Mouse (Mus musculus) adrenal gland, adult 8-10 months (tissue): ENCODE data around the gene Dnajc11. TPM values are rescaled to one million over a fixed set of nuclear protein-coding genes. Genes with fewer than 3 reads are reported as not detected.
A peak's percentile ranks its signal among the peaks of the same experiment; 100 is the strongest.

Source experiments
- DNase-seq: peaks from one replicate; pipeline ENCODE4 v3.0.0; 2022
- total RNA-seq, 4 experiments: library from RNA; stranded (reverse); gene quantifications; 2 replicates each; pipeline ENCODE4 v1.2.4; 2022

Dnajc11 gene
- total RNA-seq, 4 experiments from 2014 or later: 84.6 to 116 (median 104) TPM

GRCm38 (mm10) chr4:151986650-151987049 is 53.2 kb downstream of the Dnajc11 start:
- no peak for DNase-seq

- DNase-seq: no peak
These were observed 54.5 kb downstream of the Dnajc11 start for GRCm38 (mm10) chr4:151988014-151988341.

GRCm38 (mm10) chr4:151988342-151989109 is 55.0 kb downstream of the Dnajc11 start, which contains the start of gene Thap3:
Thap3 (minus strand) TSS chr4:151988997.
- peak; percentile 70 for DNase-seq

GRCm38 (mm10) chr4:151989110-151989488 is 55.6 kb downstream of the Dnajc11 start:
- DNase-seq: no peak

GRCm38 (mm10) chr4:151992091-151992490 is 58.6 kb downstream of the Dnajc11 start:
- no peak for DNase-seq

- no peak for DNase-seq
These were observed 59.5 kb downstream of the Dnajc11 start for GRCm38 (mm10) chr4:151993035-151993434.

GRCm38 (mm10) chr4:151994228-151995171 is 61.0 kb downstream of the Dnajc11 start:
- no peak for DNase-seq

GRCm38 (mm10) chr4:151995371-151996172 is 62.1 kb downstream of the Dnajc11 start:
- no peak for DNase-seq

- peak; percentile 99 for DNase-seq
These were observed 62.9 kb downstream of the Dnajc11 start, which contains the start of gene Phf13 for GRCm38 (mm10) chr4:151996173-151996950. Phf13 (minus strand) TSS chr4:151996258.

- no peak for DNase-seq
These were observed 63.4 kb downstream of the Dnajc11 start for GRCm38 (mm10) chr4:151996951-151997222.

- DNase-seq: no peak
These were observed 64.2 kb downstream of the Dnajc11 start for GRCm38 (mm10) chr4:151997701-151998100.

GRCm38 (mm10) chr4:151999481-151999880 is 66.0 kb downstream of the Dnajc11 start:
- no peak for DNase-seq

- no peak for DNase-seq
These were observed 67.4 kb downstream of the Dnajc11 start for GRCm38 (mm10) chr4:152000906-152001305.

- no peak for DNase-seq
These were observed 67.8 kb downstream of the Dnajc11 start for GRCm38 (mm10) chr4:152001335-152001734.

- DNase-seq: no peak
These were observed 68.6 kb downstream of the Dnajc11 start for GRCm38 (mm10) chr4:152002063-152002462.

GRCm38 (mm10) chr4:152006137-152006536 is 72.6 kb downstream of the Dnajc11 start:
- DNase-seq: no peak

- no peak for DNase-seq
These were observed 73.3 kb downstream of the Dnajc11 start for GRCm38 (mm10) chr4:152006812-152007211.

GRCm38 (mm10) chr4:152007481-152008147 is 74.1 kb downstream of the Dnajc11 start:
- no peak for DNase-seq

GRCm38 (mm10) chr4:152008148-152008500 is 74.6 kb downstream of the Dnajc11 start:
- no peak for DNase-seq

GRCm38 (mm10) chr4:152008622-152009075 is 75.2 kb downstream of the Dnajc11 start, which contains the start of gene Klhl21:
Klhl21 (plus strand) TSS chr4:152008803.
- peak; percentile 93 for DNase-seq
